Mouse (Mus musculus): ENCODE data around the gene Sox6. TPM values are rescaled to one million over a fixed set of nuclear protein-coding genes. Genes with fewer than 3 reads are reported as not detected.

Gene Sox6
- total and polyA plus RNA-seq, 3 experiments, result 11.8 to 33.4 (median 26.4) TPM

GRCm38 (mm10) chr7:115789116-115789823, 249.3 kb downstream of the Sox6 start:
- no peaks in the 10 kb centered on the region for H3K36me3 ChIP-seq (ENCODE audit: control insufficient read depth, insufficient read depth, low read length)
- H3K27ac ChIP-seq, result no peak overlapping the region
- WGBS, result 70% methylated on average over 5 of the region's 5 CpGs
- intact Hi-C loops (cut with DNase I), result no loop called here
- TF ChIP-seq CTCF (IDR thresholded peaks at IDR 0.05), result no peak
- TF ChIP-seq POLR2A (IDR thresholded peaks at IDR 0.05; ENCODE audit: insufficient read depth, low read depth, low read length), result no peak
- no peak for TF ChIP-seq EP300 (IDR thresholded peaks at IDR 0.05; ENCODE audit: insufficient read depth, low read depth, low read length)
- DNase-seq, result no peak
- H3K9ac ChIP-seq (ENCODE audit: low read depth, low read length), result no peak overlapping the region
- no peaks in the 10 kb centered on the region for H3K79me2 ChIP-seq (replicated peaks; ENCODE audit: control insufficient read depth, insufficient read depth, low read length)
- H3K4me3 ChIP-seq, result no peak overlapping the region
- no peaks in the 10 kb centered on the region for H3K27me3 ChIP-seq (ENCODE audit: control insufficient read depth, insufficient read depth, low read length)
- H3K4me1 ChIP-seq (ENCODE audit: control insufficient read depth, insufficient read depth, low read length), result peaks cover 3% of the 10 kb centered on the region; the same call in 1 of the 2 replicates

DNA sequence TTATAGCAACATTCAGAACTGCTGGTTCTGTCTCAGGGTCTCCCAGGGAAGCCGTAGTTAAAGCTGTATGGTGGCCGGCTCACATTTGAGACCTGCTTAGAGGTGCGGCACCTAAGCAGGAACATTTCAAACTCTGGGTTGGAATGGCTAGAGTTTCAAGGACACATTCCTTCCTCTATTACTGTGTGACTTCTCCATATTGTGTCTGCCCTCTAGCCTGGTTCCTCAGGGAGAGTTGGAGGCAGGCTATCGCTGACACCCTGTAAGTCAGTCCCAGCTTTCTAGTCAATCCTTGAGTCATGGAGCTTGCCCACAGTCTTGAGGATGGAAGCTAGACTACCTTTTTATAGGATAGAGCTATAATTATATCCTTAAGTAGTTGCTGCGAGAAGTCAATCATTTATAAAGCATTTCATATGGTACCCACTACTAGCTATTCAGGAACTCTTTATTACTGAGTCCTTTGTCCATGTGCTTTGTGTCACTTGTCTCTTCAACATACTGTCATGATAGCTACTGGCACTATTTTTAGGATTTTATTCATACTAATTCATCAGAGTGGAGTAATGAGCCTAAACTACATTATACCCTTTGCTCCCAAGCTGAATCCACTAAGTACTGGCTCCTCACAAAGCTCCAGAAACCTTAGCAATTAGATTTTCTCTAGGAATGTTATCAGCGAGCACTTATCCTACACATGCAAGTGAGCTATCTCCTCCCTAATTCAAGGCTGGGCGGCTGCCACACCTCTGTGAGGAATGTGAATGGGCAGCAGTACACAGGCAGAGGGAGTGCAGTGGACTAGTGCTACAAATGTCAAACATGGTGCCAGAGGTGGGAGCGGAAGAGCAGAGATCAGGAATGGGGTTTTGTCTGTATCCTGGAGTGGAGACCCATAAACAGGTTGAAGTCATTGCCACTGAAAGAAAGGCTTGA, 254.3 kb downstream of the Sox6 start:
- Histone ChIP-seq H3K4me1 (ENCODE audit: control insufficient read depth, insufficient read depth, low read length) (peaks cover 4% of the 10 kb centered on the region), H3K27ac (no peak overlapping the region), H3K79me2 (replicated peaks; ENCODE audit: control insufficient read depth, insufficient read depth, low read length) (no peaks in the 10 kb centered on the region), H3K9ac (ENCODE audit: low read depth, low read length) (no peak overlapping the region), H3K36me3 (ENCODE audit: control insufficient read depth, insufficient read depth, low read length) (no peaks in the 10 kb centered on the region), H3K4me3 (no peak overlapping the region), H3K27me3 (ENCODE audit: control insufficient read depth, insufficient read depth, low read length) (no peaks in the 10 kb centered on the region)
- peak in 1 of 2 experiments; percentile 28 for DNase-seq
- TF ChIP-seq POLR2A (IDR thresholded peaks at IDR 0.05; ENCODE audit: insufficient read depth, low read depth, low read length) (no peak), CTCF (IDR thresholded peaks at IDR 0.05) (no peak), EP300 (IDR thresholded peaks at IDR 0.05; ENCODE audit: insufficient read depth, low read depth, low read length) (no peak)
- intact Hi-C loops (cut with DNase I), result no loop called here
- WGBS, result 75% methylated on average over 8 of the region's 8 CpGs

- peaks cover 4% of the 10 kb centered on the region for H3K4me1 ChIP-seq (ENCODE audit: control insufficient read depth, insufficient read depth, low read length)
- no peak overlapping the region for H3K27ac ChIP-seq
- TF ChIP-seq EP300 (IDR thresholded peaks at IDR 0.05; ENCODE audit: insufficient read depth, low read depth, low read length) (no peak), CTCF (IDR thresholded peaks at IDR 0.05) (no peak), POLR2A (IDR thresholded peaks at IDR 0.05; ENCODE audit: insufficient read depth, low read depth, low read length) (no peak)
- no peaks in the 10 kb centered on the region for H3K27me3 ChIP-seq (ENCODE audit: control insufficient read depth, insufficient read depth, low read length)
- H3K79me2 ChIP-seq (replicated peaks; ENCODE audit: control insufficient read depth, insufficient read depth, low read length), result no peaks in the 10 kb centered on the region
- no peak overlapping the region for H3K4me3 ChIP-seq
- DNase-seq, result no peak
- 28% methylated on average over 4 of the region's 4 CpGs for WGBS
- no peaks in the 10 kb centered on the region for H3K36me3 ChIP-seq (ENCODE audit: control insufficient read depth, insufficient read depth, low read length)
- intact Hi-C loops (cut with DNase I), result no loop called here
- no peak overlapping the region for H3K9ac ChIP-seq (ENCODE audit: low read depth, low read length)
Measured at GRCm38 (mm10) chr7:115780148-115780547, 258.4 kb downstream of the Sox6 start.

DNA sequence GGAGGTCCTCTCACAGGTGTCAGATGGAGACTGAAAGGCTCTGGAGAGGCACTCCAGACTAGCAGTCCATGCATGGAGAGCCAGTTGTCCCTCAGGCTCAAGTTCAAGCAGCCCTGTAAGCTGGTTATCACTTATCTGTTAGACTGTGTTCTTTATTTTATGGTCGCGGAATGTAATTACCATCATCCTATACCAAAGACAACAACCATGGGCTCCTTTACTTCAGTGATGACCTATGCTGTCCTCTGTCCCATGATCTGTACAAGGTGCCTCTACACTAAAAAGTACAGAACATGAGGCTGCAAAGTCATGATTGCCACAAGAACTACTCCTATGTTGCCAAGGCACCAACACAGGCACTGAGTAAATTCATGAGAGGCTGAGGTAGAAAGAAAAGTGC, 259.1 kb downstream of the Sox6 start:
- DNase-seq, result no peak
- Histone ChIP-seq H3K36me3 (ENCODE audit: control insufficient read depth, insufficient read depth, low read length) (no peaks in the 10 kb centered on the region), H3K4me1 (ENCODE audit: control insufficient read depth, insufficient read depth, low read length) (peaks cover 2% of the 10 kb centered on the region), H3K79me2 (replicated peaks; ENCODE audit: control insufficient read depth, insufficient read depth, low read length) (no peaks in the 10 kb centered on the region), H3K27me3 (ENCODE audit: control insufficient read depth, insufficient read depth, low read length) (no peaks in the 10 kb centered on the region), H3K27ac (no peak overlapping the region), H3K9ac (ENCODE audit: low read depth, low read length) (no peak overlapping the region), H3K4me3 (no peak overlapping the region)
- intact Hi-C loops (cut with DNase I), result no loop called here
- TF ChIP-seq POLR2A (IDR thresholded peaks at IDR 0.05; ENCODE audit: insufficient read depth, low read depth, low read length) (no peak), CTCF (IDR thresholded peaks at IDR 0.05) (no peak), EP300 (IDR thresholded peaks at IDR 0.05; ENCODE audit: insufficient read depth, low read depth, low read length) (no peak)
- 90% methylated on average over 2 of the region's 2 CpGs for WGBS

DNA sequence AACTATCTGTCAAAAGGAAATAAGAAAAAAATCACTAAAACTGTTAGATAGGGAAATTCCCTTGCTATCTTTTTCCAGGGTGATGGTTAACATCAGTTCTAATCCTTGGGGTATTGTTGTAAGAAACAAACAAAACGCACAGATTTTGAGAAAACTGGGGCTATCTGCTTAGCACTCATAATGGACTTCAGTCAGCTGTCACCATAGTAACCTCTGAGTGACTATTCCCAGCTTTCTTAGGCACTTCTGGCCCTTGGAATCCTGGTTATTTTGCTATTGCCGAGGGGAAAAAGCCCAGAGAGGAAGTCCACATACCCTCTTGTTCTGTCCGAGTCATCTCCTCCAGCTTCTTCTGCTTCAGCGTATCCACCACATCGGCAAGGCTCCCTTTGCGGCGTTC, 261.9 kb downstream of the Sox6 start:
- WGBS, result 59% methylated on average over 7 of the region's 7 CpGs
- Histone ChIP-seq H3K9ac (ENCODE audit: low read depth, low read length) (no peak overlapping the region), H3K4me1 (ENCODE audit: control insufficient read depth, insufficient read depth, low read length) (peaks cover 1% of the 10 kb centered on the region), H3K27me3 (ENCODE audit: control insufficient read depth, insufficient read depth, low read length) (no peaks in the 10 kb centered on the region), H3K4me3 (no peak overlapping the region), H3K79me2 (replicated peaks; ENCODE audit: control insufficient read depth, insufficient read depth, low read length) (no peaks in the 10 kb centered on the region), H3K36me3 (ENCODE audit: control insufficient read depth, insufficient read depth, low read length) (no peaks in the 10 kb centered on the region), H3K27ac (no peak overlapping the region)
- DNase-seq, result no peak
- TF ChIP-seq CTCF (IDR thresholded peaks at IDR 0.05), result no peak
- TF ChIP-seq EP300 (IDR thresholded peaks at IDR 0.05; ENCODE audit: insufficient read depth, low read depth, low read length), result no peak
- TF ChIP-seq POLR2A (IDR thresholded peaks at IDR 0.05; ENCODE audit: insufficient read depth, low read depth, low read length), result no peak
- intact Hi-C loops (cut with DNase I), result no loop called here

- Histone ChIP-seq H3K4me1 (ENCODE audit: control insufficient read depth, insufficient read depth, low read length) (peaks cover 1% of the 10 kb centered on the region), H3K9ac (ENCODE audit: low read depth, low read length) (no peak overlapping the region), H3K27me3 (ENCODE audit: control insufficient read depth, insufficient read depth, low read length) (no peaks in the 10 kb centered on the region), H3K79me2 (replicated peaks; ENCODE audit: control insufficient read depth, insufficient read depth, low read length) (no peaks in the 10 kb centered on the region), H3K36me3 (ENCODE audit: control insufficient read depth, insufficient read depth, low read length) (no peaks in the 10 kb centered on the region), H3K4me3 (no peak overlapping the region), H3K27ac (no peak overlapping the region)
- TF ChIP-seq POLR2A (IDR thresholded peaks at IDR 0.05; ENCODE audit: insufficient read depth, low read depth, low read length), result no peak
- TF ChIP-seq CTCF (IDR thresholded peaks at IDR 0.05), result no peak
- TF ChIP-seq EP300 (IDR thresholded peaks at IDR 0.05; ENCODE audit: insufficient read depth, low read depth, low read length), result no peak
- WGBS, result 60% methylated on average over 5 of the region's 5 CpGs
- DNase-seq, result no peak
- intact Hi-C loops (cut with DNase I), result no loop called here
Measured at GRCm38 (mm10) chr7:115776324-115776723, 262.3 kb downstream of the Sox6 start.
